Mouse (Mus musculus) ES-Bruce4 (cell line): ENCODE data around the gene Ttc24.

Experiments
- CTCF ChIP-seq: IDR thresholded peaks from one replicate; pipeline ENCODE4 v1.8.1; 2011; ENCODE audit warnings: low read depth, low read length
- EP300 ChIP-seq: IDR thresholded peaks from 2 replicates; pipeline ENCODE4 v1.6.1; 2011; ENCODE audit warnings: low read depth, low read length; ENCODE audit not compliant: insufficient read depth

GRCm38 (mm10) chr3:88057030-88057429 lies 21.1 kb downstream of the Ttc24 start:
- TF ChIP-seq EP300 = no peak
- no peak for TF ChIP-seq CTCF
